Mouse (Mus musculus) lung, postnatal 4 days (tissue): ENCODE results near the gene Luc7l.
"Not testable (repeated sequence)": the region's sequence is repeated elsewhere in the genome, so short reads cannot be mapped to it uniquely, and the experiment has no call there.

Experiments
- DNase-seq, 2 experiments: peaks; one replicate each; pipeline ENCODE4 v3.0.0; 2021

Luc7l gene

GRCm38 (mm10) chr17:26255313-26255712 is 2.6 kb downstream of the Luc7l start:
- no peak for DNase-seq

- DNase-seq: no peak
These were observed 9.1 kb downstream of the Luc7l start for GRCm38 (mm10) chr17:26261826-26262225.

GRCm38 (mm10) chr17:26262384-26262783 is 9.7 kb downstream of the Luc7l start:
- no peak for DNase-seq

GRCm38 (mm10) chr17:26268851-26269250 is 16.2 kb downstream of the Luc7l start:
- DNase-seq: no peak

DNA sequence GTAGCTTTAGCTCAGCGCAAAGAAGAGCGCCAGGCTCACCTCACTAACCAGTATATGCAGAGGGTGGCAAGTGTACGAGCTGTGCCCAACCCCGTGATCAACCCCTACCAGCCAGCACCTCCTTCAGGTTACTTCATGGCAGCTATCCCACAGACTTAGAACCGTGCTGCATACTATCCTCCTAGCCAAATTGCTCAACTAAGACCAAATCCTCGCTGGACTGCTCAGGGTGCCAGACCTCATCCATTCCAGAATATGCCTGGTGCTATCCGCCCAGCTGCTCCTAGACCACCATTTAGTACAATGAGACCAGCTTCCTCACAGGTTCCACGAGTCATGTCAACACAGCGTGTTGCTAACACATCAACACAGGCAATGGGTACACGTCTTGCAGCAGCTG is 16.9 kb downstream of the Luc7l start:
- DNase-seq: not testable (repeated sequence)

DNA sequence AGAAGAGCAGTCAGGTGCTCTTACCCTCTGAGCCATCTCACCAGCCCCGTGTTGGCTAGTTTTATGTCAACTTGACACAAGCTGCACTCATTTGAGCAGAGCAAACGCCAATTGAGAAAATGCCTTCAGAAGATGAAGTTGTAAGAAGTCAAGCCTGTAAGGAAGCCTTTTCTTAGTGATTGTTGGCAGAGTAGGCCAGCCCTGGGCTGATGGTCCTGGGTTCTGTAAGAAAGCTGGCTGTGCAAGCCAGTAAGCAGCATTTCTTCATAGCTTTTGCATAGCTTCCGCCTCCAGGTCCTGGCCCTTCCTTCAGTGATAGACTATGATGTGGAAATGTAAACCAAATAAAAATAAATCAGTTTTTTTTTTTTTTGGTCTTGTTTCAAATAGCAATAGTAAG is 19.9 kb downstream of the Luc7l start:
- DNase-seq: no peak

GRCm38 (mm10) chr17:26275933-26276332 is 23.2 kb downstream of the Luc7l start:
- DNase-seq: no peak

GRCm38 (mm10) chr17:26276711-26277110 is 24.0 kb downstream of the Luc7l start:
- DNase-seq: peak in 1 of 2 experiments; percentile 53

- DNase-seq: no peak
These were observed 33.7 kb downstream of the Luc7l start for GRCm38 (mm10) chr17:26286199-26286955.

DNA sequence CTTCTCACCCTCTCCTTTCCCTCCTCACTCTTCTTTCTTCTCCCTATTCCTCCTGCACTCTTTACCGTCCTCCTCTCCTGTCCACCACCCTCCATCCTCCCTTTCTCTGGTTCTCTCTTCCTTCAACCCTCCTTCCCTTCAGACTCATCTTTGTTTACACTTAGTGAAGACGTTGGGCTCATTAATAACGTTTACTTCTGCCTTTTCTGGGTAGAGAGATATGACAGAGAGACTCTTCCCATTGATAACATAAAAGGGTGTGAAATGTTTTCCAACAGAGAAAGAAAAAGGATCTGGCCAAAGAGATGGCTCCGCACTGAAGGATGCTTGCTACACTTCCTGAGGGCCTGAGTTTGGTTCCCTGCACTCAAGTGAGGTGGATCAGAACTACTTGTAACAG is 36.8 kb downstream of the Luc7l start:
- DNase-seq: no peak

DNA sequence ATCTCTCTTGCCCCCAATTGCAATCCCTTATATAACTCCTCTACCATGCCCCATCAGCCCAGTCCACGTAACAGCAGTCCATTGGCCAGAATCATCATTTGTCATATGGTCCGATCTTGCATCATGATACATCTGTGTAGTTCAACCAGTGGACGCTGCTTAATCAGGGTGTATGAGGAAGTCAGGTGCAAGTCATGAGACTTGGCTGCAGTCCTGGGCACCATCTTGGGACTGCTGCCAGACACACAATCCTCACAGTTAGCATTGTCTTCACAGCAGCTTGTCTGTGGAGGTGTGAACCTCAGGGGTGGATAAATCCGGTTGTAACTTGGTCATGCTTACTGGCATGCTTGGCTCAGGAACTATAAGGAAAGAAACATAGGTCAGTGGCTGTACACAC is 45.6 kb downstream of the Luc7l start:
- DNase-seq: not testable (repeated sequence)

DNA sequence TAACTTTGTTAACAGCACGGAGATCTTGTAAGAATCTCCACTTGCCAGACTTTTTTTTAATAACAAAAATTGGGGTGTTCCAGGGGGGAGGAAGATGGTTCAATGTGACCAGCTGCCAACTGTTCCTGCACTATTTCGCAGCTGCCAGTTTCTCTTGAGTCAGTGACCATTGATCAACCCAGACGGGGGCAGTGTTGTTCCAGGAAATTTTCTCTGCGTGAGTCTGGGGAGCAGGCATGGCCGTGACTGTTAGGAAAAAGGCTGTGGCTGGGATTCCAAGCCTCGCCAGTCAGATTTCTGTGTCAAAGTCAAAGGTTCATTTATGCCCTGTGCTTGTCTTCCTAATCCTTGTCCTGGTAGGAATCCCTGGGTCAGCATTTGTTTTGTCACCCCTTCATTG is 61.6 kb downstream of the Luc7l start:
- peak; percentile 71 to 87 for DNase-seq

DNA sequence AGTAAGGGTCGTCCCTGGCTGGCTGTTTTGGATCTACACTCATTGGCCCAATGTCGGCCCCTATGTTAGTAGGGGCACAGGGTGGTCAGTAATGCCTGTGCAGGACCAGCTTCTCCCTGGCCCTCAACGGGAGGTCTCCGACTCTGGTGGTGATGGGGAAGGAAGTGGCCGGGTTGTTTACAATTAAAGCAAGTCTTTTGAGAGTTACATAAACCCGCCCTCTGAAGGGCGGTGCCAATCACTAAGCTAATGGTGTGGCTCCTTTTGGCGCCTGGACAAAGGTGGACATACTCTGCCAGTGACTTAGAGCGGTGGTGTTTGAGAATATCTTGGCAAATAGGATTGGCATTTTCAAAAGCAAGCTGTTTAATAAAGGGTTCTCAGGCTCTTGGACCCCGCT is 62.8 kb downstream of the Luc7l start:
- peak; percentile 57 to 66 for DNase-seq

DNA sequence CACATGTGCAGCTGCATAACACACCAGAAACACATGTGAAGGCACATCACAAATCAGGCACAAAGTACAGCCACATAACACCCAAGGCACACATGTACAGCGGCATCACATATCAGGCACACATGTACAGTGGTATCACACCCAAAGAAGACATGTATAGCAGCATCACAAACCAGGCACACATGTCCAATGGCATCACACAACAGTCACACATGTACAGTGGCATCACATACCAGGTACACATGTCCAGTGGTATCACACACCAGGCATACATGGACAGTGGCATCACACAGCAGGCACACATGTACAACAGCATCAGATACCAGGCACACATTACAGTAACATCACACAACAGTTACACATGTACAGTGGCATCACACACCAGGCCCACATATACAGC is 65.7 kb downstream of the Luc7l start:
- no peak for DNase-seq
